Mouse (Mus musculus): ENCODE measurements at regions not wholly inside any gene's neighbourhood (a gene's known extent, or its start where the extent isn't known, plus 50 kb on each side); places are given as distances from the start of the nearest gene placed in this dataset.

- Histone ChIP-seq H3K4me2 (ENCODE audit: low read depth) (no peak overlapping the region), H3K27me3 (ENCODE audit: control insufficient read depth, insufficient read depth, insufficient read length) (no peaks in the 10 kb centered on the region), H3K4me3 (no peak overlapping the region), H3ac (ENCODE audit: control insufficient read depth, insufficient read length) (no peak overlapping the region), H3K79me2 (ENCODE audit: control insufficient read depth, insufficient read depth) (no peaks in the 10 kb centered on the region), H3K36me3 (ENCODE audit: control insufficient read depth, insufficient read depth) (no peaks in the 10 kb centered on the region)
- TF ChIP-seq MYOD1 (IDR thresholded peaks at IDR 0.05; ENCODE audit: control insufficient read depth in 1 of 3, insufficient read length in 2 of 3, low read depth in 2 of 3) (no peak), POLR2A (IDR thresholded peaks at IDR 0.05; ENCODE audit: insufficient read length, low read depth) (no peak), POLR2AphosphoS2 (IDR thresholded peaks at IDR 0.05; ENCODE audit: insufficient read length, low read depth) (no peak), TCF12 (IDR thresholded peaks at IDR 0.05; ENCODE audit: insufficient read depth, poor library complexity, severe bottlenecking) (no peak), MAX (IDR thresholded peaks at IDR 0.05; ENCODE audit: low read depth) (no peak), SRF (IDR thresholded peaks at IDR 0.05; ENCODE audit: control insufficient read depth, insufficient read length, low read depth) (no peak), CEBPB (IDR thresholded peaks at IDR 0.05; ENCODE audit: insufficient read depth, poor library complexity, severe bottlenecking) (no peak), USF1 (IDR thresholded peaks at IDR 0.05; ENCODE audit: low read depth) (no peak), E2F4 (IDR thresholded peaks at IDR 0.05; ENCODE audit: insufficient read depth) (no peak), REST (IDR thresholded peaks at IDR 0.05; ENCODE audit: insufficient read depth, insufficient read length) (no peak), TCF3 (IDR thresholded peaks at IDR 0.05; ENCODE audit: insufficient read length, low read depth) (no peak), MYOG (IDR thresholded peaks at IDR 0.05; ENCODE audit: control insufficient read depth in 1 of 3, insufficient read depth in 1 of 3, insufficient read length in 2 of 3, low read depth in 2 of 3) (no peak)
Measured at GRCm38 (mm10) chr6:67110391-67110790, 73.1 kb upstream of the Gadd45a start.

GRCm38 (mm10) chr6:67109774-67110173 is 72.5 kb upstream of the Gadd45a start:
- Histone ChIP-seq H3K79me2 (ENCODE audit: control insufficient read depth, insufficient read depth) (no peaks in the 10 kb centered on the region), H3K27me3 (ENCODE audit: control insufficient read depth, insufficient read depth, insufficient read length) (no peaks in the 10 kb centered on the region), H3K4me3 (no peak overlapping the region), H3K36me3 (ENCODE audit: control insufficient read depth, insufficient read depth) (no peaks in the 10 kb centered on the region), H3ac (ENCODE audit: control insufficient read depth, insufficient read length) (no peak overlapping the region), H3K4me2 (ENCODE audit: low read depth) (no peak overlapping the region)
- TF ChIP-seq USF1 (IDR thresholded peaks at IDR 0.05; ENCODE audit: low read depth): no peak
- TF ChIP-seq CEBPB (IDR thresholded peaks at IDR 0.05; ENCODE audit: insufficient read depth, poor library complexity, severe bottlenecking): no peak
- TF ChIP-seq TCF3 (IDR thresholded peaks at IDR 0.05; ENCODE audit: insufficient read length, low read depth): no peak
- TF ChIP-seq SRF (IDR thresholded peaks at IDR 0.05; ENCODE audit: control insufficient read depth, insufficient read length, low read depth): no peak
- TF ChIP-seq POLR2A (IDR thresholded peaks at IDR 0.05; ENCODE audit: insufficient read length, low read depth): no peak
- TF ChIP-seq E2F4 (IDR thresholded peaks at IDR 0.05; ENCODE audit: insufficient read depth): no peak

GRCm38 (mm10) chr6:67107517-67107916 is 70.3 kb upstream of the Gadd45a start:
- H3K4me2 ChIP-seq (ENCODE audit: low read depth): no peak overlapping the region
- no peak overlapping the region for H3ac ChIP-seq (ENCODE audit: control insufficient read depth, insufficient read length)
- H3K27me3 ChIP-seq (ENCODE audit: control insufficient read depth, insufficient read depth, insufficient read length): no peaks in the 10 kb centered on the region
- no peaks in the 10 kb centered on the region for H3K36me3 ChIP-seq (ENCODE audit: control insufficient read depth, insufficient read depth)
- no peak overlapping the region for H3K4me3 ChIP-seq
- no peak for TF ChIP-seq POLR2AphosphoS2 (IDR thresholded peaks at IDR 0.05; ENCODE audit: insufficient read length, low read depth)
- TF ChIP-seq REST (IDR thresholded peaks at IDR 0.05; ENCODE audit: insufficient read depth, insufficient read length): no peak
- TF ChIP-seq MYOG (IDR thresholded peaks at IDR 0.05; ENCODE audit: control insufficient read depth in 1 of 3, insufficient read depth in 1 of 3, insufficient read length in 2 of 3, low read depth in 2 of 3): no peak
- no peak for TF ChIP-seq TCF12 (IDR thresholded peaks at IDR 0.05; ENCODE audit: insufficient read depth, poor library complexity, severe bottlenecking)
- TF ChIP-seq E2F4 (IDR thresholded peaks at IDR 0.05; ENCODE audit: insufficient read depth): no peak
- no peak for TF ChIP-seq SRF (IDR thresholded peaks at IDR 0.05; ENCODE audit: control insufficient read depth, insufficient read length, low read depth)
- no peak for TF ChIP-seq TCF3 (IDR thresholded peaks at IDR 0.05; ENCODE audit: insufficient read length, low read depth)
- TF ChIP-seq MAX (IDR thresholded peaks at IDR 0.05; ENCODE audit: low read depth): no peak
- no peak for TF ChIP-seq MYOD1 (IDR thresholded peaks at IDR 0.05; ENCODE audit: control insufficient read depth in 1 of 3, insufficient read length in 2 of 3, low read depth in 2 of 3)
- no peak for TF ChIP-seq USF1 (IDR thresholded peaks at IDR 0.05; ENCODE audit: low read depth)
- no peak for TF ChIP-seq POLR2A (IDR thresholded peaks at IDR 0.05; ENCODE audit: insufficient read length, low read depth)
- no peak for TF ChIP-seq CEBPB (IDR thresholded peaks at IDR 0.05; ENCODE audit: insufficient read depth, poor library complexity, severe bottlenecking)
- no peaks in the 10 kb centered on the region for H3K79me2 ChIP-seq (ENCODE audit: control insufficient read depth, insufficient read depth)

GRCm38 (mm10) chr6:67106493-67106892 is 69.2 kb upstream of the Gadd45a start:
- H3K4me3 ChIP-seq: no peak overlapping the region
- no peaks in the 10 kb centered on the region for H3K36me3 ChIP-seq (ENCODE audit: control insufficient read depth, insufficient read depth)
- peak overlapping the region; percentile 60 for H3K4me2 ChIP-seq (ENCODE audit: low read depth)
- H3K27me3 ChIP-seq (ENCODE audit: control insufficient read depth, insufficient read depth, insufficient read length): no peaks in the 10 kb centered on the region
- H3ac ChIP-seq (ENCODE audit: control insufficient read depth, insufficient read length): no peak overlapping the region
- no peaks in the 10 kb centered on the region for H3K79me2 ChIP-seq (ENCODE audit: control insufficient read depth, insufficient read depth)
- TF ChIP-seq SRF (IDR thresholded peaks at IDR 0.05; ENCODE audit: control insufficient read depth, insufficient read length, low read depth) (no peak), MYOD1 (IDR thresholded peaks at IDR 0.05; ENCODE audit: control insufficient read depth in 1 of 3, insufficient read length in 2 of 3, low read depth in 2 of 3) (peak in 2 of 3 experiments; percentile 72 to 89), USF1 (IDR thresholded peaks at IDR 0.05; ENCODE audit: low read depth) (no peak), MAX (IDR thresholded peaks at IDR 0.05; ENCODE audit: low read depth) (no peak), TCF12 (IDR thresholded peaks at IDR 0.05; ENCODE audit: insufficient read depth, poor library complexity, severe bottlenecking) (peak; percentile 51), CEBPB (IDR thresholded peaks at IDR 0.05; ENCODE audit: insufficient read depth, poor library complexity, severe bottlenecking) (no peak), REST (IDR thresholded peaks at IDR 0.05; ENCODE audit: insufficient read depth, insufficient read length) (no peak), MYOG (IDR thresholded peaks at IDR 0.05; ENCODE audit: control insufficient read depth in 1 of 3, insufficient read depth in 1 of 3, insufficient read length in 2 of 3, low read depth in 2 of 3) (peak in 2 of 3 experiments; percentile 12 to 73), E2F4 (IDR thresholded peaks at IDR 0.05; ENCODE audit: insufficient read depth) (no peak), TCF3 (IDR thresholded peaks at IDR 0.05; ENCODE audit: insufficient read length, low read depth) (no peak), POLR2AphosphoS2 (IDR thresholded peaks at IDR 0.05; ENCODE audit: insufficient read length, low read depth) (no peak), POLR2A (IDR thresholded peaks at IDR 0.05; ENCODE audit: insufficient read length, low read depth) (no peak)
